Comparison of ENCODE assay signal across 20 mouse cellular contexts in genomic region chr4:100001806-100002205, GRCm38 (mm10).
DNase-seq lines count a peak whose midpoint lies in the region; ATAC-seq lines count a peak whose summit lies in the region.
"Had no signal": no experiment of that assay in that cellular context is flagged by ENCODE, and none has a peak within 500 bp of the region (broad histone marks: within the 10 kb centered on the region; RNA-seq: fewer than 3 reads in every experiment).

No protein-coding gene starts in this region.

- no peaks in the 10 kb centered on the region for H3K27me3 ChIP-seq in kidney, embryonic 15.5 days
- no peaks in the 10 kb centered on the region for H3K27me3 ChIP-seq in midbrain, embryonic 11.5 days (ENCODE audit: control insufficient read depth, insufficient read depth, low read length)
- H3K27me3 ChIP-seq in midbrain, embryonic 10.5 days (ENCODE audit: low read depth, poor library complexity, severe bottlenecking): no peaks in the 10 kb centered on the region

- 48% methylated on average over 7 of the region's 7 CpGs for WGBS in kidney, embryonic 15.5 days
- WGBS in midbrain, embryonic 11.5 days: 69% methylated on average over 7 of the region's 7 CpGs
- 66% methylated on average over 7 of the region's 7 CpGs for WGBS in midbrain, embryonic 10.5 days

- peaks cover 7% of the 10 kb centered on the region for H3K4me1 ChIP-seq in kidney, embryonic 15.5 days
- H3K4me1 ChIP-seq in midbrain, embryonic 11.5 days (ENCODE audit: control insufficient read depth, insufficient read depth, low read length): no peaks in the 10 kb centered on the region
- H3K4me1 ChIP-seq in midbrain, embryonic 10.5 days: no peaks in the 10 kb centered on the region
- H3K4me1 ChIP-seq: forebrain, embryonic 10.5 days; heart, embryonic 10.5 days had no signal

- intact Hi-C loops in heart, postnatal 14 days (cut with DNase I): no loop called here

- H3K4me2 ChIP-seq in kidney, embryonic 15.5 days: no peak overlapping the region
- no peak overlapping the region for H3K4me2 ChIP-seq in midbrain, embryonic 11.5 days
- H3K4me2 ChIP-seq: hindbrain, embryonic 14.5 days had no signal

- no peak overlapping the region for H3K27ac ChIP-seq in kidney, embryonic 15.5 days
- H3K27ac ChIP-seq in midbrain, embryonic 11.5 days (ENCODE audit: low read depth, low read length): no peak overlapping the region
- no peak overlapping the region for H3K27ac ChIP-seq in midbrain, embryonic 10.5 days (replicated peaks)
- H3K27ac ChIP-seq: forebrain, embryonic 10.5 days; heart, adult 2 months; heart, embryonic 10.5 days; hindbrain, embryonic 14.5 days; hindbrain, postnatal 0 days had no signal

- H3K36me3 ChIP-seq in kidney, embryonic 15.5 days: no peaks in the 10 kb centered on the region
- H3K36me3 ChIP-seq in midbrain, embryonic 11.5 days (ENCODE audit: control insufficient read depth, insufficient read depth, low read length): no peaks in the 10 kb centered on the region
- no peaks in the 10 kb centered on the region for H3K36me3 ChIP-seq in midbrain, embryonic 10.5 days
- H3K36me3 ChIP-seq: forebrain, embryonic 10.5 days; heart, embryonic 10.5 days had no signal

- DNase-seq in heart, adult 11 months: peak; percentile 72
- no peak for DNase-seq in heart, postnatal 14 days
- peak; percentile 31 for DNase-seq in kidney, adult 9 months
- DNase-seq in midbrain, embryonic 11.5 days (ENCODE audit: low spot score, missing footprints): peak; percentile 73
- no peak for DNase-seq in midbrain, embryonic 10.5 days (ENCODE audit: low spot score)
- DNase-seq: adrenal gland, adult 2 months; adrenal gland, postnatal 36 days; cerebellum, adult 18-20 months; cerebellum, adult 9-10 months; cerebellum, postnatal 14 days; heart, adult 2 months; heart, postnatal 36 days had no signal

- H3K4me3 ChIP-seq in kidney, embryonic 15.5 days (replicated peaks): no peak overlapping the region
- H3K4me3 ChIP-seq in midbrain, embryonic 11.5 days (ENCODE audit: low read depth, low read length): no peak overlapping the region
- no peak overlapping the region for H3K4me3 ChIP-seq in midbrain, embryonic 10.5 days
- H3K4me3 ChIP-seq: forebrain, embryonic 10.5 days; heart, adult 2 months; heart, embryonic 10.5 days had no signal

- no peaks in the 10 kb centered on the region for H3K9me3 ChIP-seq in kidney, embryonic 15.5 days (replicated peaks)
- no peaks in the 10 kb centered on the region for H3K9me3 ChIP-seq in midbrain, embryonic 11.5 days (ENCODE audit: control insufficient read depth, low read length)
- H3K9me3 ChIP-seq in midbrain, embryonic 10.5 days (replicated peaks): no peaks in the 10 kb centered on the region
- H3K9me3 ChIP-seq: forebrain, embryonic 10.5 days; heart, embryonic 10.5 days had no signal

- ATAC-seq in kidney, embryonic 15.5 days (replicated peaks; ENCODE audit: low FRiP score): no peak; the same call in 1 of the 2 replicates
- no peak for ATAC-seq in midbrain, embryonic 11.5 days (ENCODE audit: low FRiP score)
- ATAC-seq: CD4-positive, CD25-positive, alpha-beta regulatory T cell, adult 4 months; forebrain, embryonic 14.5 days; hindbrain, postnatal 0 days; inflammation-experienced regulatory T-cells, adult 6 months had no signal

- H3K9ac ChIP-seq in kidney, embryonic 15.5 days: no peak overlapping the region
- no peak overlapping the region for H3K9ac ChIP-seq in midbrain, embryonic 11.5 days (ENCODE audit: low read length)
- H3K9ac ChIP-seq: hindbrain, embryonic 14.5 days had no signal

Comparison
In these comparisons a context has a peak if more than half of its experiments do, and no peak if none do; other contexts are left out.
1. DNase-seq: peak in heart, adult 11 months (single experiment), kidney, adult 9 months (single experiment) and midbrain, embryonic 11.5 days (single experiment); none in heart, postnatal 14 days (0 of 2) and midbrain, embryonic 10.5 days (single experiment).